Mouse (Mus musculus) spleen, adult 2 months (tissue): ENCODE data around the gene Pkn1. TPM values are rescaled to one million over a fixed set of nuclear protein-coding genes. Genes with fewer than 3 reads are reported as not detected.

ENCODE experiments used
- DNase-seq, 2 experiments: peaks; one replicate each; pipeline versions ENCODE4 v3.0.0 to v3.0.0-alpha.2; 2012 to 2021; ENCODE audit warnings: low spot score in 2 of 2, low read depth in 1 of 2
- H3K27ac ChIP-seq: fragments of 200-500 bp; 2 replicates; pipeline ENCODE4 v1.5.1; 2012; ENCODE audit warnings: low read length, inconsistent platforms; ENCODE audit not compliant: insufficient read depth
- H3K27me3 ChIP-seq: fragments of 200-500 bp; 2 replicates; pipeline ENCODE4 v1.6.1; 2012; ENCODE audit warnings: mild to moderate bottlenecking, moderate library complexity, low read length, inconsistent platforms; ENCODE audit not compliant: control insufficient read depth, insufficient read depth
- H3K36me3 ChIP-seq: fragments of 200-500 bp; 2 replicates; pipeline ENCODE4 v1.6.1; 2012; ENCODE audit warnings: mild to moderate bottlenecking, low read length, inconsistent platforms; ENCODE audit not compliant: control insufficient read depth, insufficient read depth
- H3K4me1 ChIP-seq: fragments of 200-500 bp; 2 replicates; pipeline ENCODE4 v1.6.1; 2011; ENCODE audit warnings: inconsistent platforms; ENCODE audit not compliant: control insufficient read depth, insufficient read depth, insufficient read length
- H3K4me3 ChIP-seq: fragments of 200-500 bp; 2 replicates; pipeline ENCODE4 v1.5.1; 2011; ENCODE audit warnings: mild to moderate bottlenecking, inconsistent platforms; ENCODE audit not compliant: insufficient read depth, insufficient read length; ENCODE audit errors: extremely low read depth
- CTCF ChIP-seq: fragments of 200-500 bp; IDR thresholded peaks from 2 replicates; pipeline ENCODE4 v1.5.1; 2011; ENCODE audit warnings: mild to moderate bottlenecking, inconsistent platforms; ENCODE audit not compliant: insufficient read depth, insufficient read length, insufficient replicate concordance; ENCODE audit errors: extremely low read depth
- POLR2A ChIP-seq: fragments of 200-500 bp; IDR thresholded peaks from 2 replicates; pipeline ENCODE4 v1.6.1; 2011; ENCODE audit warnings: low read depth, low read length, inconsistent platforms
- WGBS: fragments of 180-500 bp; shearing (Covaris S2); methylation state at CpG from one replicate; pipeline ENCODE4 v1.1.7; 2018; 5-methylcytosine and 5-hydroxymethylcytosine counted together
- polyA plus RNA-seq: library from polyadenylated mRNA; depleted of rRNA; stranded (reverse); fragments of >200 nt; gene quantifications from 2 replicates; pipeline ENCODE4 v1.2.3, GENCODE M21; 2012

Pkn1 gene
- polyA plus RNA-seq, 1 experiment: 165 TPM

DNA sequence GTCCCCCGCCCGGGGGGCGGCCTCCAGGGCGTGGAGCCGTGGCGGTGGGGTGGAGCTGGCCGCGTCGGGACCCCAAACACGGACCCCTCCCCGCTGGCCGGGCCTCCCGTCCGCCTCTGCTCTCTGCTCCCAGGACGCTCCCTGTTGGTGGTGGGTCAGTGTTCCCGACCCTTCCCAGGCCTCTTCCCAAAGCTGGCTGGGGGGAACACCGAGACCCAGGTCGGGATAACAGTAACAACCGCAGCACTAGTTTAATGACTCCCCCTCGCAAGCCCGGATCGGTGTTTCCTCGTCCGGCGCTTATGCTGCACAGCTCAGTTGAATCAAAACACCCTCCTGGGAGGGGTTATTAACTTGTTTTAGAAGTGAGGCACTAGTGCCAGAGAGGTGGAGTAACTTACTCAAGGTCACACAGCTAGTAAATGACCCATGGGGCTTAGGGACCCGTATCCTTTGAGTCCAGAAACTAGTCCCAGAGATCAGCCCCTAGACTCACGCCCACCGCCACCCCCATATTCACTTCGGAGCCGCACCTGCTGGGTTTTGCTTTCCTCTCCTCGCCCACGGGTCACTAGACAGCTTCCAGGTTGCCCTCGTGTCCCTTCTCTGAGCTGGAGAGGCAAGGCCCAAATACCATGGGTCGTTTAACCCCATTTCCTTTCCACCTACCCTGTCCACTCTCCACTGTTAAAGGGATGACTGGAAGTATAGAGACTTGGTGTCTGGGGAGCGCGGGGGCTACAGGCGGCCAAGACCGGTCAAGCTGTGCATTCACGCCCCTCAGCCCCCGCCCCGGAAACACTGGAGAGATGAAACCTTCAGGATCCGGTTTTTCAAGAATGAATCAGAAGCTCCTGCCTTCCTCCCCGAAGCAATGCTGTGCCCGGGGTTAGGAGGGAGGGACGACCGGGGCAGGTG lies 46.0 kb downstream of the Pkn1 start:
- no peak for DNase-seq
- peak overlapping the region; percentile 93 for H3K4me3 ChIP-seq
- H3K4me1 ChIP-seq: peaks cover 15% of the 10 kb centered on the region
- peak overlapping the region; percentile 66 for H3K27ac ChIP-seq
- H3K36me3 ChIP-seq: no peaks in the 10 kb centered on the region
- WGBS: 1% methylated on average over 42 of the region's 46 CpGs
- no peak for TF ChIP-seq CTCF
- no peak for TF ChIP-seq POLR2A
- no peaks in the 10 kb centered on the region; the same call in 1 of the 2 replicates for H3K27me3 ChIP-seq

DNA sequence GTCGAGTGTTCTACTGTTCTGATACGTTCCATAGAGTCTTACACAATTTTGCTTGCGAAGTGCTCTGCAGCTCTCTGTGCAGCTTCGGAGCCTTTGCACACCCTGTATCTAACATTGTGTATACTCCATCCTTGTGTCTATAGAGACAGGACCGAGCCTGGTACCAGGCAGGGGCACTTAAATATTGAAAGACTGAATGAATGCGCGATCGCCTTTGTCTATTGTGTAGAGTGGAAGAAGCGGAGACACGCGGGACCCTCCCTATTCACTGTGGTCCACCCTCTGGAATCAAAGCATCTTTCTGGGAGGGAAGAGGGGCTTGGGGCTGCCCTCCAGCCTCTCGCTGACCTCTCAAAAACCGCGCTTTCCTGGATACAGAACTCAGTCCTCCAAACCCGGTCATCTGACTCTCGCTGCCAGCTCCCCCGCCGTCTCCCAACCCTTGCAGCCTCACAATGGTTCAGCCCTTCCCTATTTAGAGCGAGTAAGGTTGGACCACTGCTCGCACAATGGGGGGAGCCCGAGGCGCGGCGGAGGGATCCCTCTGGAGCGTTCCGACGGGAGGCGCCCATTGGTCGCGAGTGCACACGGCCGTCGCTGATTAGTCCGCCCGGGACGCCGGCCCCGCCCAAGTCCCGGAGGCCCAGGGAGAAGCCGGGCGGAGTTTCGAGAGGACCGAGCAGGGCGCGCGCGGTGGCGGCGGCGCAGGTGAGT lies 46.8 kb downstream of the Pkn1 start, which contains the start of gene Gipc1:
Gene Gipc1 (plus strand): TSS at position 648 of the 714 bp plus-strand sequence.
- TF ChIP-seq CTCF (no peak), POLR2A (peak; percentile 55)
- no peaks in the 10 kb centered on the region; the same call in 1 of the 2 replicates for H3K27me3 ChIP-seq
- peak; percentile 92 to 94 for DNase-seq
- H3K36me3 ChIP-seq: no peaks in the 10 kb centered on the region
- peak within 1 kb of the TSS; percentile 93 for H3K4me3 ChIP-seq
- H3K4me1 ChIP-seq: peaks cover 15% of the 10 kb centered on the region
- H3K27ac ChIP-seq: peak within 1 kb of the TSS; percentile 66
- WGBS: 4% methylated on average over 48 of the region's 50 CpGs

DNA sequence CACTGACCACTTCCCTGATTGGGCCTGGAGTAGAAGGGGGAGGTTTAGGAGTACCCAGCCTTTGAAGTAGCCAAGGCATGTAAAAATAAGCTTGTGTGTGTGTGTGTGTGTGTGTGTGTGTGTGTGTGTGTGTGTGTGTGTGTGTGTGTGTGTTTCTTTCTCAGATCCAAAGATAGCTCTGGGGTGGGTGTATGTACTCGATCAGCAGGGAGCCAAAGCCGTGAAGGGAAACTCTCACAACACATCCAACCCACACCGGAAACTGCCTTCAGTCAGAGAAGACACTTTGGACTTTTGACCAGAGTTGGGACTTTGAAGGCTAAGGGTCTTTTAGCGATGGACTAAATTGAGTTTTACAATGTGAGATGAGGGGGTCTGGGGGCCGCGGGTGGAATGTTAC lies 49.3 kb downstream of the Pkn1 start:
- 95% methylated on average over 6 of the region's 6 CpGs for whole genome bisulfite sequencing
- DNase-seq: no peak

DNA sequence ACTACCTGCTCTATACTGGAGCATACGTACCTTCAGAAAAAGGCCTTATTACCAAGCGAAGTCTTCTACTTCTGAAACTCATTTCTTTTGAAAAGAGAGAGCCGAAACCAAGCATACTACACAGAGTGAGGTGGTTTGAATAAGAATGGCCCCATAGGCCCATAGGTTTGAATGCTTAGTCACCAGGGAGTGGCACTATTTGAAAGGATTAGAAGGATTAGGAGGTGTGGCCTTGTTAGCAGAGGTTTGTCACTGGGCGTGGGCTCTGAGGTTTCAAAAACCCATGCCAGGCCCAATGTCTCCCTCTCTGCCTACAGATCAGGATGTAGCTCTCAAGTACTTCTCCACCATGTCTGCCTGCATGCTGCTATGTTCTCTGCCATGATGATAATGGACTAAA lies 50.9 kb downstream of the Pkn1 start:
- WGBS: 94% methylated on average over 4 of the region's 4 CpGs
- no peaks in the 10 kb centered on the region for H3K36me3 ChIP-seq
- no peak overlapping the region for H3K4me3 ChIP-seq
- TF ChIP-seq CTCF: no peak
- TF ChIP-seq POLR2A: no peak
- no peak overlapping the region for H3K27ac ChIP-seq
- DNase-seq: no peak
- peaks cover under 1% of the 10 kb centered on the region; the same call in 1 of the 2 replicates for H3K4me1 ChIP-seq
- no peaks in the 10 kb centered on the region; the same call in 1 of the 2 replicates for H3K27me3 ChIP-seq

More for the DNA sequence above, 49.3 kb downstream of the Pkn1 start:
- Histone ChIP-seq H3K36me3 (no peaks in the 10 kb centered on the region), H3K27me3 (no peaks in the 10 kb centered on the region; the same call in 1 of the 2 replicates), H3K4me3 (no peak overlapping the region), H3K27ac (no peak overlapping the region), H3K4me1 (peaks cover 9% of the 10 kb centered on the region)
- TF ChIP-seq CTCF (no peak), POLR2A (no peak)

DNA sequence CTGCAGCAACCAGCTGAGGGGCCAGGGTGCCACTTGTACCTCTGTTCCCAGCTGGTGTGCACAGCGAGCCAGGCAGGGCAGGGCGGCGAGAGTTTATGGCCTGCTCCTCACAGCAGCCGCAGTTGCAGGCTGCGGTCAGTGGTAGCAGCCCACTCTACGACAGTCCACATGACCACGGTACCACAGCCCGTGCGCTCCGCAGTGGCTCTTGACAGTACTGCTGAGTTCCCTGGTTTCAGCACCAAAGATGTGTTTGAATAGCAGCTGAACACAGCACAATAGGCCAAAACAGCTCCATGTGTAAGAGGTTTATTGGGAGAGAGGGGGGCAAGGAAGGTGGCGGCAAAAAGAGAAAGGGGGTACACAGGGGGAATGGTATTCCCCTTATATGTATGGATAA lies 51.5 kb downstream of the Pkn1 start:
- Histone ChIP-seq H3K27ac (no peak overlapping the region), H3K36me3 (no peaks in the 10 kb centered on the region), H3K4me1 (no peaks in the 10 kb centered on the region), H3K27me3 (no peaks in the 10 kb centered on the region), H3K4me3 (no peak overlapping the region)
- no peak for TF ChIP-seq POLR2A
- no peak for TF ChIP-seq CTCF
- WGBS: 98% methylated on average over 11 of the region's 11 CpGs
- DNase-seq: no peak

DNA sequence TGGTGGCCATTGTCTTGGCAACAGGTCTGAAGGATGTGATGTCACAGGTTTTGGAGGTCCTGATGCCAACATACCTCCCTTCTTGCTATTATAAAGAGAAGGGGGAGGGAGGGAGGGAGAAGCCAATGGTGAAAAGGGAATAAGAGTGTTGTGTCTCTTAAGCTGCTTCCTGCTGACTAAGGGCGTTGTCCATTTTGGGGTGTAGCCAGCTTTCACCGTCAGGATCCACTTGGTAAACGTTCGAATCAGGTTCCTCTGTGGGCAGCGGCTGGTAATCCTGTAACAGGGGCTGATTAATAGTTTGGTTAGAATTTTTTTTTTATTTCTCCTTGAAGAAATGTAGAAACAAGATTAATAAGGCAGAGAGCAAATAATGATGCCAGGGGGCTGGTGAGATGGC lies 59.3 kb downstream of the Pkn1 start:
- WGBS: 47% methylated on average over 5 of the region's 5 CpGs
- H3K27me3 ChIP-seq: 0 out of 2 replicates have a peak, but pooled peaks cover 1% of the 10 kb centered on the region
- no peak overlapping the region for H3K27ac ChIP-seq
- no peaks in the 10 kb centered on the region for H3K4me1 ChIP-seq
- no peak for TF ChIP-seq POLR2A
- TF ChIP-seq CTCF: no peak
- H3K36me3 ChIP-seq: no peaks in the 10 kb centered on the region
- DNase-seq: no peak
- no peak overlapping the region for H3K4me3 ChIP-seq
